Mouse (Mus musculus): ENCODE results near the gene Asna1. TPM values are rescaled to one million over a fixed set of nuclear protein-coding genes. Genes with fewer than 3 reads are reported as not detected.
A peak's percentile ranks its signal among the peaks of the same experiment; 100 is the strongest.

The Asna1 gene
- total RNA-seq (2021) = 100 to 1,000 TPM; 106 to 107 TPM

DNA sequence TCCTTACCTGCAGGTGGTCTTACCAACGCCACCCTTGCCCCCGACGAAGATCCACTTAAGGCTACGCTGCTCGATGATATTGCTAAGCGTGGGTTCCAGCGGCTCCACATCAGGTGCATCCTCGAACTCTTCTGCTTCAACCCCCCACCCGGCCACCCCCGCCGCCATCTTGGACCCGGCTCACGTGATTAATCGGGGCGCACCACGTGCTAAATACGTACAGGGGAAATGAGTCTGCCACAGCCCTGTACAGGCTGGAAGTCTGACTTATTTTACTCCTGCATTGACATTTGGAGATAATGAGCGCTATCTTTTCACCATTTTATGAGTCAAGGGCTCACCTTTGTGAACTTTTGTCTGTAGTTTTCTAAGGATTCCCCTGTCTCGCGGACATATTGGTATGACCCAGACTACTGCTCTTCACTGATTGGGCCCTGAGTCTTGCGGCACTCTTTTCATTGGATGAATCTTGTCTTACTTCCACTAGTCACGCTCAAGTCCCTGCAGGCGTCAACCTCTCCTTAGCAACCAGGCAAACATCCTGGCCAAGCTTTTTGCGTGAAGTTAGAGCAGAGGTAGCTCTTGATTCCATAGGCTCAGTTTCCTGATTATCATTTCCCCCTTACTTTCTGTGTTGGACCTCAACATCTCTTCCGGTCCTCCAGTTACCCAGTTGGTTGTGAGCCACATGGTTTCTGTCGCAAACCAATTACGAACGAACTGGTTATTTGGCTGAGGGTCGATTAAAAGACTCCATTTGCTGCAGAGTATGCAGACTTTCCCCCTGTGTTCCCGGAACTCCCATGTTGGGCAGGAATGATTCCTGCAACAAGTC lies at the start of gene Asna1:
TSS of gene Asna1 (minus strand) at position 184 of the 835 bp plus-strand sequence.
- DNase-seq = peak; percentile 84
- intact Hi-C loops (cut with DNase I) = no loop called here

DNA sequence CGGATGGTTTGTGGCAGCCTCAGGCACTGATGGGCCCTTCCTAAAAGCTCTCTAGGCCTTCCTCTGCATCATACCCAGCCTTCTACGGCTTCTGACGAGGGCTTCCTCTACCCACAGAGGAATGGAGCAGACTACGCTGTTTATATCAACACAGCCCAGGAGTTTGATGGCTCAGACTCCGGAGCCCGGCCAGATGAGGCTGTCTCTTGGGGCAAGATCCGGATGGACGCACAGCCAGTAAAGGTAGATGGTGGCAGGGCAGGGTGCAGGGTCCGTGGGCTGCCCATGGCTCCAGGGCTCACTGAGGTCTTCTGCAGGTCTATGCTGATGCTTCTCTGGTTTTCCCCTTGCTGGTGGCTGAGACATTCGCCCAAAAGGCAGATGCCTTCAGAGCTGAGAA lies 49.5 kb upstream of the Asna1 start:
- intact Hi-C loops (cut with DNase I) = no loop called here
- no peak for DNase-seq

DNA sequence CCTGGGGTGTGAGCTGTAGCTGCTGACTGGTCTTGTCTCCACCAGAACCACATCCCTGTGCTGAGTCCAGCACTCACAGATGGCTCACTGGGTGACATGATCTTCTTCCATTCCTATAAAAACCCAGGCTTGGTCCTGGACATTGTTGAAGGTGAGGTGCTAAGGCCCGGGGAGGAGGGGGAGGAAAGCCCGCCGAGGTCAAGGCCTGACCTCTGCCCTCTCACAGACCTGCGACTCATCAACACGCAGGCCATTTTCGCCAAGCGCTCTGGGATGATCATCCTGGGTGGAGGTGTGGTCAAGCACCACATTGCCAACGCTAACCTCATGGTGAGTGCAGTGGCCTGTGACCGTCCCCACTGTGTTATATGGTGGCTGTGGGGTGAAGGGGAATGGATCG lies 49.1 kb upstream of the Asna1 start:
- DNase-seq = no peak
- intact Hi-C loops (cut with DNase I) = no loop called here

DNA sequence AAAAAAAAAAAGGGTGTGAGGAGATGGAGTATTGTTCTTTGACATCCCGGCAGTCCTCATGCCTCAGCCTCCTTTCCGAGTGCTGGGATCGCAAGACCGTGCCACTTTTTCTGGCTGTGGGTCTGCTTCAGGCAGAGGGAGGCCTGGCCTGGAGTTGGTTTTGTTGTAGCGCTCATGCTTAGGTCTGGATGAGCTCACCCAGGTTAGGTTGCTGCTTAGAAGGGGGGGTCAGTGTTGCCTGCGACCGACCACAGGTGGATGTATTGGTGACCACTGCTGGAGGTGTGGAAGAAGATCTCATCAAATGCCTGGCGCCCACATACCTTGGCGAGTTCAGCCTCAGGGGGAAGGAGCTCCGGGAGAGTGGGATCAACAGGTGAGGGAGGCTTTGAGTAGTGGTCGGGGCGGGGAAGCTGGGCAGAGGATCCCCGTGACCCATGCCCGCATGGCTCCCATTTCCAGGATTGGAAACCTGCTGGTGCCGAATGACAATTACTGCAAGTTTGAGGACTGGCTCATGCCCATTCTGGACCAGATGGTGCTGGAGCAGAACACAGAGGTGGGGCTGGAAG lies 48.0 kb upstream of the Asna1 start:
- DNase-seq = no peak
- intact Hi-C loops (cut with DNase I) = no loop called here

DNA sequence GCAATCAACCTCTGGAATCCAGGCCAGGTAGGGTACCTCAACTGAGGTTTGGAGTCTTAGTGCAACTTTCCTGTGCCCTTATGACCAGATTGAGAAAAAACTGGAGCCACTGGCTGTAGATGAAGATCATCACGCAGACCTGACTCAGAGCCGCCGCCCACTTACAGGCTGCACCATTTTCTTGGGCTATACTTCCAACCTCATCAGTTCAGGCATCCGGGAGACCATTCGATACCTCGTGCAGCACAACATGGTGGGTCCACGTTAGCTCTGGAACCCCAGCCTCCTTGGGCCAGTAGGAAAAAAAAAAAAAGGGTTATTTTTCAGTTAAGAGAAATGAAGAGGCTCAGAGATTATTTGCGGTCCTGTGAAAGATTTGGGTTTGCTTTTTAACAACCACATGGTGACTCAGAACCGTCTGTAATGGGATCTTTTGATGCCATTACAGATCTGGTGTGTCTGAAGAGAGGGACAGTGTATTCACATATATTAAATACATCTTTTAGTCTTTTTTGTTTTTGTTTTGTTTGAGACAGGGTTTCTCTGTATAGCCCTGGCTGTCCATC lies 47.4 kb upstream of the Asna1 start:
- intact Hi-C loops (cut with DNase I) = no loop called here
- no peak for DNase-seq

DNA sequence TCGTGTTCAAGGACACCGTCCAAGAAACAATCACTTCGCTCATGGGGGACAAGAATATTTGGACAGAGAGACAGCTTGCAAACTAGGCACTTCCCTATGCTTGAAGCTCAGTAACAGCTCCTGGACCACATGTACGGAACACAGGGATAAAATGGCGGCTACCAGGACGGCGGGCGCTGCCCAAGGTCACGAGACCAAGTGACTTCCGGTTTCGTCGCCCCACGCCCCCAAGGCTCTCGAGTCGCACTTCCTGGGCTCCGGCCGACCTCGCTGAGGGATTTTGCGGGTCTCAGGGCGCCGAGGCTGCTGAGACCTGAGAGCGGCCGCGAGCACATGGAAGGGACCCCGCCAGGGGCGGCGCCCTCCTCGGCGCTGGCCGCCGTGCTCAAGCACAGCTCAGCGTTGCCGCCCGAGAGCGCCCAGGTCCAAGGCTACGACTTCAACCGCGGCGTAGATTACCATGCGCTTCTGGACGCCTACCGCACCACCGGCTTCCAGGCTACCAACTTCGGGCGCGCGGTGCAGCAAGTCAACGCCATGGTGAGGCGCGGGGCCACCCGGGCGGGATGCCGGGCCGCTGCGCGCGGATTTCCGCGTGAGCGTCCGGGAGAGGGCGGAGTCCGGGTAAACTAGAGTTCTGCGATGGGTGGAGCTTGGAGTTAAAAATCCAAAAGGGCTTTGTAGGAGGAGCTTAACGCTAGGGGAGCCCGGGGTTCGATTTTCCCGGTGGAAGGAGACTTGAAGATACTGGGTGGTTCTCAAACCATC lies 46.6 kb upstream of the Asna1 start, which contains the start of gene Dhps:
TSS of gene Dhps (plus strand) at position 244 of the 768 bp plus-strand sequence.
- peak; percentile 93 for DNase-seq
- intact Hi-C loops (cut with DNase I) = no loop called here

DNA sequence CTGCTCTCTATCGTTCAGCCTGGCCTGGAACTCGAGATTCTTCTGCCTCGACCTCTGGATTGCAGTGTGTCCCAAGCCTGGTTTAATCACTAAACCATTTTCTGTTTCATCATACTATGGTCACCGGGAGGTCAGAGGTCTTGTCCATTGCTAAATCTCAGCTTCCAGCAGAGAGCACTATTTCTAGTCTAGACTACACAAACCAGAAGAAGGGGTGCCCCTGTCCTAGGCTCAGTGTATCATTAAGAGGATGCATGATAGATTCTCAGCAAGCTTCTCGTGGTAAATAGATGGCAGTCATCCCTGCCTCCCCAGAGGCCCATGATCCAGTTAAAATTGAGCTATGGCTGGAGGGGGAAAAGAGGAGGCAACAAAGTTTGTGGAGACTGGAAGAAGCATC lies 46.0 kb upstream of the Asna1 start:
- intact Hi-C loops (cut with DNase I) = no loop called here
- no peak for DNase-seq

DNA sequence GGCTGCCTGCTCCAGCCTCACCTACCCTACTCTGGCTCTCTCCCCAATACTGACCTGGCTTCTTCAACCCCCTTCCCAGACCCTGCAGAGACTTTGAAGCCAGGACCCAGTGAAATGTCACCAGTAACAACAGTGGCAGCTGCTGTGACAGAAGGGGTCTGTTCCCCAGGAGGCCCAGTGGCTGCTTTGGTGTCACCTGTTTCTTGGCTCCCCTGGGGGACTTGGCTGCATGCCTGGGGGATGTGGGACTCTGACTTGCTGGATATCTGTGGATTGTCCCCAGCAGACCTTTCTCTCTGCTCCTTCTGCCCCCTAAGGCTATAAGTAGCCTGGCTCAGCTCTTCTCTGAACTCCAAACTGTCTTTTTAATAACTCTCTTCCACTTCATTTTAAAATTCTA lies 42.9 kb upstream of the Asna1 start, which contains the start of gene Gm5741:
TSS of gene Gm5741 (minus strand) at position 1 of the 400 bp plus-strand sequence.
- intact Hi-C loops (cut with DNase I) = no loop called here
- peak; percentile 56 for DNase-seq

DNA sequence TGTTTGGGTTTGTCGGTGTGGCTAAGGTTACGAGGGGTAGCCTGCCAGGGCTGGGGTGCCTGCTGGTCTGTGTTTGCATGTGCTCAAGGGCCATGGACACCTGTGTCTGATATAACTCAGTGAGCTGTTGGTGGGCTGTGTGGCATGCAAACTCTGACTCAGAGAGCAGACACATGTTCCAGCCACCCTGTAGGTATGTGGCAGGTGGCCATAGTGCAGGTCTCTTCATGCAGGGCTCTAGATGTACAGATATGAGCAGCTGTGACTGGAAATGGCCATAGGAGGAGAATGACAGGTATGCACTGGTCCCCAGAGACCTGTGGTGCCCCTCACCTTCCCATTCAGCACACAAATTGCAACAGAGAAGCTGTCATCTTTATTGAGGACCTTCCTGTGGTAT lies 42.1 kb upstream of the Asna1 start:
- no peak for DNase-seq
- intact Hi-C loops (cut with DNase I) = no loop called here

DNA sequence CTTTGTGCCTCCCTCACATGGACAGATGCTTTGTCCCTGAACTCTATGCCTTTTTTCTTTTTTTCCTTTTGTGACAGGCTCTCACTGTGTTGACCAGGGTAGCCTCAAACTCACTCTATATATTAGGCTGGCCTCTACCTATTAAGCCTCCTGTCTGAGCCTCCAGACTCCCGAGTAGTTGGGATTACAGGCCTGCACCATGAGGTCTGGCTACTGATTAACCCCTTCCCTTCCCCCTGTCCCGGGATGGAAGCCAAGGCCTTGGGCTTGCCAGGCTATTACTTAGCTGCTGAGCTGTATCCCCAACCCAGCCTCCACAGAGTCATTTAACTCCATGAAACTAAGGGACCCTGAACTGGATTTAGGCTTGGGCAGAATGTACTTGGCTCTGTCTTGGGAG lies 40.1 kb upstream of the Asna1 start:
- no peak for DNase-seq
- intact Hi-C loops (cut with DNase I) = no loop called here

DNA sequence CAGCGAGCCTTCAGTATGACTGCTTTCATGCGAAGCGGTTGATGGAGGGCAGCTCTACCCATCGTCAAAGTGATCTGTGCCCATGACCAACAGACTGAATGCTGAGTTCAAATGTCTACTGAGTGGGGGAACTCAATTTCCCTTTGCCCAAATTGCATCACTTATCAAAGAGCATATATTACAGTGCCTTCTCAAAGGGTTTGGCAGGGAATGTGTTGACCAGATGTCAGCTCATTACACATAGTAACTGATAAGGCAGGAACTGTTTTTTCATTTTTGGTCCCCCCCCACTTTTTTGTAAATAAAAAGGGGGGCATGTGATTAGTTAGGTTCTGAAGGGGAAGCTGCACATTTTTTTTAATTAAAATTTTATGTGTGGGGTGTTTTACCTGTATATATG lies 37.5 kb upstream of the Asna1 start:
- intact Hi-C loops (cut with DNase I) = no loop called here
- no peak for DNase-seq

DNA sequence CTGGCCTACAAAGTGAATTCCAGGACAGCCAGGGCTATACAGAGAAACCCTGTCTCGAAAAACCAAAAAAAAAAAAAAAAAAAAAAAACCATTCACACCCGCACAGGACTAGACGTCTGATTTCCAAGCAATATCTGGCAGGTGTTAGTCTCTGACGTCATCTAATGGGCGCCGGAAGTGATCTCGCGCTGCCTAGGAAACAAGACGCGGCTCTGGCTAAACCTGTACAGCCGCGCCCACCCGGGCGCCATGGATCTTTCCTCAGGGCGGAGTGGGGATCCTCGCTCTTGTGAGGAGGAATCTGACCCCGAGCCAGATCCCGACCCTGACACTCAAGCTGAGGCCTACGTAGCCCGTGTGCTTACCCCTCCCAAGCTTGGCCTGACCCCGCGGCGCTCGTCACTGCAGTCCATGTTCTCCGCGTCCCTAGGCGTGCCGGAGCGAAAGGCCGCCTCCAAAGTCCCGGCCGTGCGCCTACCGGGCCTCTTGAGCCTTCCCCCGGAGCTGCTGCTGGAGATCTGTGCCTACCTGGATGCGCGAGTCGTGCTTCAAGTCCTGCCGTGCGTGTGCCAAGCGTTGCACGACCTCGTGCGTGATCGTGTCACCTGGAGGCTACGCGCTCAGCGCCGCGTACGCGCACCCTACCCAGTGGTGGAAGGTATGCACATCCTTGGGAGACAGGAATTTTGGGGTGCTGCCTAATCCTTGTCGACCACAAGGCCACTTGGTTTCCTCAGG lies 35.0 kb upstream of the Asna1 start, which contains the start of gene Fbxw9:
TSS of gene Fbxw9 (plus strand) at position 177 of the 738 bp plus-strand sequence.
- peak; percentile 88 for DNase-seq
- intact Hi-C loops (cut with DNase I) = no loop called here

DNA sequence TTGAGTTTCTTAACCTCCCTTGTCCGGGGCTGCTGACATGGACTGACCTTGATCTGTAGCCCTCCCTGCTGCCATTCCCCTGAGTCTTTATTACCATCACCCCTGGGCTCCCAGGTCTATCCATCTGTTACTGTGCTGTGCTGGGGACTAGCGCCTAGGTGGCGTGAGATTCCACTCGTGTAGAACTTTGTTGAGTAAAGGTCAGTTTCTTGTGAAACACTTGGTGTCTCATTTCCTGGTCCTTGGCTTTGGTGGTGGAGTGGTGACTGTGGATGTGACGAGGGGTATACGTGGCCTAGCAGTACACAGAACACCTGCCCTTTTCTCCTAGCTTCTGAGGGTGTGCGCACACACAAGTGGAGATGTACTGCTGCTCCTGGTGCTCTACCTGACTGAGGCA lies 32.3 kb upstream of the Asna1 start:
- intact Hi-C loops (cut with DNase I) = no loop called here
- no peak for DNase-seq

DNA sequence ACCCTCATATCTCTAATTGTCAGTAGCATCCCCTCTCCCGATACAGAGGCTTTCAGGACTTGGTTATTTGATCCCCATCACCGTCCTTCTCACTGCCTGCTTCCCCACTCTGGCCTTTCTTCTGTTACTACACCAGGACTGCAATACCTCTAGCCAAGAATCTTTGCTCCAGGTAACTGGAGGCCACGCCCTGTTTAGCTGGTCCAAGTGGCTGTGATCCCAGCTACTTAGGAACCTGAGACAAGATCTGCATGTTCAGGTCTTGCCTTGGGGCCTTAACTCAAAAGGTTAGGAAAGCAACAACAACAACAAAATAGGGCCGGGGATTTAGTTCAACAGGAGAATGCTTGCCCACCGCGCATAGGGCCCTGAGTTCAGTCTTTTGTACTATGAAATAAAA lies 18.5 kb upstream of the Asna1 start:
- no peak for DNase-seq
- intact Hi-C loops (cut with DNase I) = no loop called here

DNA sequence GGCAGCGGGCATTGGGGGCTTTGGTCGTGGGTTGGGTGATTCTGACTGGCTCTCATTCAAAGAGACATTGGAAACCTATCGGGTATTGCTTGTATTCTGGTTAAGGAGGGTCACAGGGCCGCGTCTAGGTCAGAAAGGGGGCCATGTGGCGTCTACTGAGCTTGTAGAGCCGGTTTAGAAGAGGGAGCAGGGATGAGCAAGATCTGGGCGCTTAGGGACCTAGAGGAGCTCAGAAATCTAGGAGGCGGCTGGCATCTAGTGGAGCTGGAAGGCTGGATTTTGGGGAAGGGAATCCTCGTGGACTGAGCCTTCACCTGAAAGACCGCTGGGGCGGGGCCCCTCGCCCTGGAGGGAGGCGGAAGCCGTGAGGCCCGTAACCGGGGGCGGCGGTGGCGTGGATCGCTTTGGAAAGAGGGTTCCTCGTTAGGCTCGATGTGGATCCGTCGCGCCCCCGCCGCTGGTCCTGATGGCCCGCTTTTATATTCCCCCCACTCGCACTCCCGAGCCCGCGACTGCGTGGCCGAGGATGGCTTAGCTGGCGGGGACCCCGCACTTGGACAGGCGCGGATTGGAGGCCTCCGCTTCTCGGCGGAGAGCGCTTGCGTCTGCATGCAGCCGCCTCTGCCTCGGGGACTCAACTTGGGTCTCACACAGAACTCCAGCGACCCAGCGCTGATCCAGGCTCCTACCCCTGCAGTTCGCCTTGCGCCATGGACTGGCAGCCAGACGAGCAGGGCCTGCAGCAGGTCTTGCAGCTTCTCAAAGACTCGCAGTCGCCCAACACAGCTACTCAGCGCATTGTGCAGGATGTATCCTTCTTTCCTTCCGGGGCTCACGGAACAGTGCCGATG lies 12.8 kb upstream of the Asna1 start:
- intact Hi-C loops (cut with DNase I) = no loop called here
- peak; percentile 37 for DNase-seq

DNA sequence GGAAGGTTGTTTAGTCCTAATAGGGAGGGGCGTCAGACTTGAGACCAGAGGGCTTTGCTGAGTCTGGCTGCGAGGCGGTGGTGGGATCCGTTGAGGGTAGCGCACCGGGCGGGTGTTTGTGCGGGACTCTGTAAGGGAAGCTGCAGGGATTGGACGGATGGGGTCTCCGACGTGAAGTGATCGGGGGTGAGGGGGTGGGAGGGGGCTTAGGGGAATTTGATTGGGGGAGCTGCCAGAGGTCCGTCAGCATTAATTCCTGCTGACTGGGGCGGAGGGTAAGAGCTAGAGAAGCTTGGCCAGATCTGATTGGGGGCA lies 12.2 kb upstream of the Asna1 start:
- DNase-seq = peak; percentile 61
- intact Hi-C loops (cut with DNase I) = no loop called here

DNA sequence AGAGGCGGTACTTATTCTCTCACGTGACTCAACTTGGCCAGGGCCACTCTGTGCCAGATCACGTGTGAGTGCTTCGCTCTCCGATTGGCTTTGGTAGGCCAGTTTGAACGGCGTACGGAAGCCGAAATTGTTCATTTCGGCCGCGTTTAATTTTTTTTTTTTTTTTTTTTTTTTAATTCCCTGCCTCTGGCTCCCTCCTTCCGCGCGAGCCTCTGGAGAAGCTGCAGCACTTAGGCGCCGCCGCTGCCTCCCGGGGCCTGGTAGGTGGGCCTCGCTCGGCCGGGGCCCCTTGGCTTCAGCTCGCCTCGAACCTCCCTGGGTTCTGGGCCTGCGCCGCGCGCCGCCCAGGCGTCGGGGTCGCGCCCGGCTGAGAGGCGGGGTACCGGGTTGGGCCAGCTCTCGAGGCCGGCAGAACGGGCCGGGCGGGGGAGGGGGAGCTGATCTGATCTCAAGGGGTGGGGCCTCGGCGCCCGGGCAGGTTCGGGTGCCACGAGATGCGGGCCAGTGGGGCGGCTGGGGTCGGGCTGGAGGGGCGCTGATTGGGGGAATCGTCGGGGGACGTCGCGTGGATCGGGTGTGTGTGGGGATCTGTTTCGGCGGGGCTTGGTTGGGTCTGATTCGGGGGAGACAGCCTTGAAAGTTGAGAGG lies 11.8 kb upstream of the Asna1 start, which contains the start of gene Tnpo2:
TSS of gene Tnpo2 (plus strand) at position 198 of the 648 bp plus-strand sequence.
- intact Hi-C loops (cut with DNase I) = no loop called here
- DNase-seq = peak; percentile 92

DNA sequence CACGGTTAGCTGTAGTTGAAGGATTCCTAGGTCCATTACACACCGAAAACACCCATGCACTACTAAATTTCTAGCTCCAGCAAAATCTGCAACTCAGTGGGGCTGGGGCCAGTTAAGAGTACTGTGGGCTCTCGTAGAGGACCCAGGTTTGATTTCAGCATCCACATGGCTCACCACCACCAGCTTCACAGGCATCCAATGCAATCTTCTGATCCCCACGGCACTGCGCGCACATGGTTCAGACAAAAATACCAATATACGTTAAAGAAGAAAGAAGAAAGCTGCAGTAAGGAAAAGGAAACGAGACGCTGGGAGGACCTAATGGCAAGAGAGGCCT lies 11.3 kb upstream of the Asna1 start:
- intact Hi-C loops (cut with DNase I) = no loop called here

DNA sequence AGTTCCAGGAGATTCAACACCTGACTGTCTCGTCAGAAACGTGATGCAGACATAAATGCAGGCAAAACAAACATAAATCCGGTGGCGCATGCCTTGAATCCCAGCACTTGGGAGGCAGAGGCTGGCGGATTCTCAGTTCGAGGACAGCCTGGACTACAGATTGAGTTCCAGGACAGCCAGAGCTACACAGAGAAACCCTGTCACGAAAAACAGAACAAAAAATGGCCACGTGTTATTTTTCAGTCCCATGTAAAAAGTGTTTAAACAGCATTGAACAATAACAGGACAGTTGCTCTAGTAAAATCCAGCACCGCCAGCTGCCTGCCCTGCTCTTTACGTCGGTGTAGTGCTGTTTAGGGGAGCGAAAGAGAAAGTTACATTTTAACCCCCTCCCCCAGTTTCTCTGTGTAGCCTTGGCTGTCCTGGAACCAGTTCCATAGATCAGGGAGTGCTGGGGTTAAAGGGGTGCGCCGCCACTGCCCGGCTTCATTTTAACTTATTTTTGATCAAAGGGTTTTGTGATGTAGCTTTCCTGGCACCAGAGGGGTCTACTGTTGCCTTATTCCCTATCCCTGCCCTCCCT lies 10.7 kb upstream of the Asna1 start:
- DNase-seq = no peak

More for the DNA sequence above, 11.3 kb upstream of the Asna1 start:
- DNase-seq = no peak

More for the DNA sequence above, 10.7 kb upstream of the Asna1 start:
- intact Hi-C loops (cut with DNase I) = no loop called here

Data from left cerebral cortex, postnatal 4 days (tissue).